In the genomic region with DNA sequence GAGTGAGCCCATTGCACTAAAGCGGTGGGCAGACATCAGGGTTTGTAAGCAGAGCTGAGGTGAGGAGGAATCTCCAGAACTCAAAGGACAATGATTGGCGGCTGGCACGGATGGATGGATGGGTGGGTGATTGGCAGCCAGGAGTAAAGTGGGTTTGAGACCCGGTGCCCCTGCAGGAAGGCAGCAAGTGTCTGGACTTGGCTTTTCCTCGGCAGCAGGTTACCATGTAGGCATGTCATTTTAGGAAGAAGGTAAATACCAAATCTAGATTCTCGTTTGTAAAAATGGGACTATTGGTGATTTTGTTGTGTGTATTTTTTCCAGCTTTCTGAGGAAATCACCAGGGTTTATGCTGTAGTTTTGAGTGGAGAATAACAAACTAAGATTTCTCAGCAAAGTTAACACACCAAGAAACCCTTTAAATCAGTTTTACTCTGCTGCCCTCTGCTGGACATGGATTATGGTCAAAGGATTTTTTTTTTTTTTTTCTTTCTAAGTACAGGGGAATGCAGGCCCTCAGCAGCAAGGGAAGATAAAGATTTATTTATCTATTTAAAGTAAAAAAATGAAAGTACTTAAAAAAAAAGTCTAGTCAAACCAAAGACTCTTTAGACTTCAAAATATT, we compare ENCODE assay signal across 8 mouse cellular contexts.
DNase-seq lines count a peak whose midpoint lies in the region; ATAC-seq lines count a peak whose summit lies in the region.

No protein-coding gene starts in this region.

- ATAC-seq in hematopoietic stem cell, adult 5-6 weeks (replicated peaks in 1 of 2; ENCODE audit: insufficient read depth in 1 of 2, low FRiP score in 2 of 2, low TSS enrichment in 1 of 2, low read depth in 1 of 2, poor library complexity in 2 of 2, severe bottlenecking in 2 of 2), result peak; percentile 17 to 42; a peak in 1 of 4 replicates

- intact Hi-C loops in gastrocnemius, postnatal 14 days (cut with DNase I; ENCODE audit: low total_unique reads), result no loop called here

- peak; percentile 50 for DNase-seq in gastrocnemius, postnatal 10 days
- no peak for DNase-seq in gastrocnemius, postnatal 14 days
- DNase-seq in right cerebral cortex, adult 2 months (ENCODE audit: low spot score in 2 of 2), result peak; percentile 22 to 68
- DNase-seq in right cerebral cortex, postnatal 25 days, result no peak
- DNase-seq in c-Kit-positive CD71-positive TER-119-positive erythroid progenitor cells, embryonic 14.5 days (ENCODE audit: low spot score), result peak; percentile 86
- DNase-seq in lung, postnatal 36 days, result peak; percentile 90
- DNase-seq in yolk sac, embryonic 10.5 days (ENCODE audit: low spot score), result peak; percentile 53

Comparison
In these comparisons a context has a peak if more than half of its experiments do, and no peak if none do; other contexts are left out.
1. DNase-seq: peak in gastrocnemius, postnatal 10 days (single experiment), right cerebral cortex, adult 2 months (2 of 2), c-Kit-positive CD71-positive TER-119-positive erythroid progenitor cells, embryonic 14.5 days (single experiment), lung, postnatal 36 days (single experiment) and yolk sac, embryonic 10.5 days (single experiment); none in gastrocnemius, postnatal 14 days (single experiment) and right cerebral cortex, postnatal 25 days (single experiment).